Mouse (Mus musculus) ES-Bruce4 (cell line): ENCODE data around the gene Hist1h4f.

Experiments
- EP300 ChIP-seq: IDR thresholded peaks from 2 replicates; pipeline ENCODE4 v1.6.1; 2011; ENCODE audit warnings: low read depth, low read length; ENCODE audit not compliant: insufficient read depth
- POLR2A ChIP-seq: IDR thresholded peaks from one replicate; pipeline ENCODE4 v1.8.1; 2011; ENCODE audit warnings: low read length; ENCODE audit not compliant: insufficient read depth

DNA sequence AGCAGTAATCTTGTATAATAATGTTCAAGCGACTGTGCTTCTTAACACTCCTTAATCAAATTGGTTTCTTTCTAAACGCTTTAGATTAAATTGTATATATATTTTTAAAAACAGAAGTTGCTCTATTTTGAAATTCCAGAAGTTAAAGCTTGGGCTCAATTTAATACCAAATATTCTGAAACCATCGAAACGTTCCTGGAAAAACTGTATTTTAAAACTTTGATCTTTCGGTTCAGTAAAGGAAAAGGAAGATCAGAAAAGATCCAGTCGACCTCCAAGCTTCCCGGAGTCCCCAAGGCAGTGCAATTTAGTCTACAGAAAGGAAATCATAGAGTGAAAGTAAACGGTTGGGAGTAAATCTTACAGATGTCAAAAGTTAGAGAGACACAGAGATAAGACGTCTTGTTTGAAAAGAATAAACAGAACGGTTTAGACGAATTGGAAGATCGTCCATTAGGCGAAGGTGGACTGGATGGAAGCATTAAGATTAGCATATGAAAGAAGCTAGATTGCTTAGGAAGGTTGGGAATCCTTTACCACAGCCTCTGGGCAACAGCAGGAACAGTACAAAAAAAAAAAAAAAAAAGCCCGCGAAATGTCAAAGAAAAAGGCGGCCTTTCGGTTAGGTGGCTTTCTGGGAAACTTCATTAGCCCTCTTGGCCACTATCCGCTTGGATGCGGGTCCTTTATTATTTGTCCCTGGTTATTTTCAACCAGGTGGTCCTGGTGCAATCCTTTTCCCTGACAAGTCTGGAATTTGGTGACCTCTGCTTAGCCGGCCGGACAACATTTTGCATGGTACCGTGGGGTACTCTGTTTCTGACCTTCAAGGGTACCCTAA is 34.9 kb upstream of the Hist1h4f start:
- TF ChIP-seq EP300 (no peak), POLR2A (no peak)
